Mouse (Mus musculus): ENCODE results near the gene Bri3.

Gene Bri3

DNA sequence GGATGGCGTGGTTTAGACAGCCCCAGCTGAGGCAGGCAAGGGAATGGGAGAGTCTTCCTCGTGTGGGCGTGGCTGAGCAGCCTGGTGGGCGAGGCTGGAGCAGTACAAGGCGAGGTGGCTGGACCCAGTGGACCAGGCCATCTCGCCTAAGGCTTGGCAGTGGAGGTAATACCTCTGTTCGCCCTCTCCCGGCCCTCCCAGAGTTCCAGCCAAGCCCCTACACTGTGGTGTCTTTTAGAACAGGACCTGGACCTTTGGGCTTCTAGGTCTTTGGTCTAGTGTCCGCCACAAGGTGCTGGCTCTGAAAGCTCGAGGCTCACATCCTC lies 114.3 kb downstream of the Bri3 start:
- no peak for DNase-seq (ENCODE audit: low spot score)

DNA sequence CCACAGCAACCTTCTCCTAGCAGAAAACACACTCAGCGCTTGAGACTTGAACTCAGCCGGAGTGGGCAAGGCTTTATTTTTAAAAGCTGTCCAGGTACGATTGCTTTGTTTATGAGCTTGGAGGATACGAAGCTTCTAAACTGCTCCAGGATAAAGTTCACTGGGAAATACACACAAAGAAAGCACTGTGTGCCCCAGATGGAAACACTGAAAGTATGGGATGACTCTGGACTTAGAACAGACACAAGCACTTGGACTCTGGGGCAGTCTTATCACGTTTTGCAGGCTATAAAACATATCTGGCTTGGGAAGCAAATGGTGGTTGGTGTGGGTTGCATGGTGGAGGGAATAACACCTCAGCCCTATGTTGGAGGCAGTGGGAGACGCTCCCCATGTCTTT lies 115.6 kb downstream of the Bri3 start:
- DNase-seq (ENCODE audit: low spot score), result no peak

DNA sequence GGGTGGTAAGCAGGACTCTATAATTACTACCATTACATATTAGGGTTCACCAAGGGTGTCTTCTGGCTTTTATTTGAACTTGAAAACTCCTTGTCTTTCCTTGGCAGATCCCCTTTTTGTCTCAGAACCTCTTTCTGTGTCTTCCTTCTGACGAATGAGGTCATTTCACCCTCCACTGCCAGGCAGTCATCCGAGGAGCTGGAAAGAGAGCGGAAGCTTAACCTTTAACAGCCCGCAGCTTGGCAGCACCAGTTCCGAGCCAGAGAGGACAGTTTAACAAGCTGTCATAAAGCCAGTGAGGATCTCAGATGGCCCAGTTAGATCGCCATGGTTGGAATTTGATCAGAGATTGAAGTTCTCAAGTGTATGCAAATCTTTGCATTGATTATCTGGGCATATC lies 116.1 kb downstream of the Bri3 start:
- no peak for DNase-seq (ENCODE audit: low spot score)

DNA sequence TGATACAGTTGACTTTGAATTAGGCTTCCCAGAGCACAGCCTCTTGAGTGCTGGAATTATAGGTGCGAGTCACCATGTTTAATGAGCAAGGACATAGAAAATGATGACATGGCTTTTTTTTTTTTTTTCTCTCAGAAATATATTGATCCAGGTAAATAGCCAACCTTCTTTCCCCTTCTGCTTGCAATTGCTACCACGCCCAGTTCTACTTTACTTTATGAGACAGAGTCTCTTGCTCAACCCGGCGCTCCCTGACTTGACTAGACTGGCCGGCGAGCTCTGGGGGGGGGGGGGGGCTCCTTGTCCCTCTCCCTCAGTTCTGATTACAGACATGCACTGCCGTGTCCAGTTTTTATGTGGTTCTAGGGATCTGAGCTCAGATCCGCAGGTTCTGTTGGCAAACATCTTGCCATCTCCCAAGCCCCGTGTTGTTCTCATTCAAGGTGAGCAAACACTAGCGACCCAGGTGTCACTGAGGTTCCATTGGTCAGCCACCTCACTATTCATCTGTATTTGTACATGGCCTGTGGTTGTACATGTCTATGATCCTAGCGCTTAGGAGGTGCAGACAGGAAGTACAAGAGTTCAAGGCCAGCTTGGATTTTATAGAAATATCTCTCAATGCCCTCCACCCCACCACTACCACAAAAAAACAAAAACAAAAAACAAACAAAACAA lies 120.6 kb downstream of the Bri3 start:
- DNase-seq (ENCODE audit: low spot score), result no peak

DNA sequence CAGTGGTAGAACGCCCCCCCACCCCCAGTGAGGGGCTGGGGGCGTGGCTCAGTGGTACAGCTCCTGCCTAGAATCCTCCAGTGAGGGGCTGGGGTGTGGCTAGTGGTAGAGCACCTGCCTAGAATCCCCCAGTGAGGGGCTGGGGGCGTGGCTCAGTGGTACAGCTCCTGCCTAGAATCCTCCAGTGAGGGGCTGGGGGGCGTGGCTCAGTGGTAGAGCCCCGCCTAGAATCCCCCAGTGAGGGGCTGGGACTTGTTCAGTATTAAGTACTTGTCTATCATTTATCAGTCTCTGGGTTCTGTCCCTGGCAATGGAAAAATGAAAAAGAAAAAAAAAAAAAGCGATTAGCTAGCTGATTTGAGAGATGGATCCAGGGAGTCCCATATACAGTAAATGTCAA lies 122.3 kb downstream of the Bri3 start:
- peak; percentile 38 for DNase-seq (ENCODE audit: low spot score)

DNA sequence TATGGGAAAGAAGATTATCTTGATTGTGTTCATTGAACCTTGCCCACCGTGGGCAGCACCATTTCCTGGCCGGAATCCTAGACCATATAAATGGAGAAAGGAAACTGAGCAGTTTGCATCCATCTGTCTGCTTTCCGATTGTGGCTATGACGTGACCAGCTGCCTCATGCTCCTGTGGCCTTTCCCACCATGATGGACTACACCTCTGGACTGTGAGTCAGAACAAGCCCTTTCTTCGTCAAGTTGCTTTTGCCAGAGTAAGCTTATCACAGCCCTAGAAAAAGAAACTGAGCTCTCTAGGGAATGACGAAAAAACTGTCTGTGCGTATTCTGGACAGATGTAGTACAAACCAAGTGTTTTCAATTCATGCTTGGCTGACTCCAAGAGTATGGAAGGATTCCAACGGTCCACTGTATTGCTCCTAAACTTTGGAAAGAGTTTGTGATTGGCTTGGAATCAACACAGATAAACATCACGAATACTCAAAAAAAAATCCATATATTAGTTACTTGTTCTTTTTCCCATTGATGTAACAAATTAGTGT lies 124.5 kb downstream of the Bri3 start:
- DNase-seq (ENCODE audit: low spot score), result no peak

DNA sequence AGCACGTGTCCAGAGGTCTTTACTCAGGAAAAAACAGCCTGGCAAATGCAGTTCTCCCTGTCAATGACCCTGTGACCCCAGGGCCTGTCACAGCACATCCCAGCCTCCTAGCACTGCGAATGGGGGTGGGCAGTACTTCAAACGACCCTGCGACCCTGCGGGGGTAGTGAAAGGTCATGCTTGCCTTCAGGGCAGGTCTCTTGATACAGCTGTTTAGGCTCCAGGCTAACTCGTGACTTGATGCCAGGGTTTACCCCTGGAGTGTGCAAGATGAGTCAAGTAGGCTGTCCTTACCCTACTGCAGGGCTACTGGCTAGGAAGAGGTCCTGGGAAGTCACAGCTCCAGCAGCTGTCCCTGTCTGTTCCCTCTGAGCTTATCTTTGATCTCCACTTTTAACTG lies 126.7 kb downstream of the Bri3 start:
- DNase-seq (ENCODE audit: low spot score), result no peak

DNA sequence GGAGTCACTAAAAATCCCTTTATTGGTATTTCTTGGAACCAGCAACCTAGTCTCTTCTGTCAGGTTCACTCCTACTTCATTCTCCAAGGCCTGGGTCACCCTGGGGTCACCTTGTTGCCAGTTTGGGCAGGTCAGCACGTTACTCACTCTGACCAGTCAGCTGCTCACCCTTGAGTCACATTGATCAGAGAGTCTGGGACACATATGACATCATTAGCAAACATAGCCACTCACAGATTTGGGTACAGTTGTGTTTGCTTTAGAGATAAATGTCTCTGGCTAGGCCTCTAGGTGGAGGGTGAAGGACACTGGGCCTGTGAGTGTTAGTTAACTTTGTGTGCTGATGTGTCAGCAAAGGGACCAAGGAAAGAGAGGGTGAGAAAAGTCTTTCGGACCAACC lies 127.9 kb downstream of the Bri3 start:
- no peak for DNase-seq (ENCODE audit: low spot score)

DNA sequence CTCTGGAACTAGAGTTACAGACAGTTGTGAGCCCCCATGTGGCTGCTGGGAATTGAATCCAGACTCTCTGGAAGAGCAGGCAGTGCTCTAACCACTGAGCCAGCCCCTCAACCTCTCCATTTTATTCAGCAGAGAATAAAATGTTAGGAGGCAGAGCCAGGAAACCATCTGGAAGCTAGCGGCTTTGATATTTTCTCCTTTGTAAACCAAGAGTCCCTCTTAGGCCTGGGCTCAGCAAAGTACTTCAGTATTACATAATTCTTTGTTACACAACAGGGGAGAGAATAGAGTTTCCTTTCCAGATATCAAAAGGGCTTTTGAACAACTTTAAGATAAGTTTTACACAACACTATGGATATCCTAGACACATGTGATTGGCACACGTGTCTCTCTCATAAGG lies 128.6 kb downstream of the Bri3 start:
- no peak for DNase-seq (ENCODE audit: low spot score)

DNA sequence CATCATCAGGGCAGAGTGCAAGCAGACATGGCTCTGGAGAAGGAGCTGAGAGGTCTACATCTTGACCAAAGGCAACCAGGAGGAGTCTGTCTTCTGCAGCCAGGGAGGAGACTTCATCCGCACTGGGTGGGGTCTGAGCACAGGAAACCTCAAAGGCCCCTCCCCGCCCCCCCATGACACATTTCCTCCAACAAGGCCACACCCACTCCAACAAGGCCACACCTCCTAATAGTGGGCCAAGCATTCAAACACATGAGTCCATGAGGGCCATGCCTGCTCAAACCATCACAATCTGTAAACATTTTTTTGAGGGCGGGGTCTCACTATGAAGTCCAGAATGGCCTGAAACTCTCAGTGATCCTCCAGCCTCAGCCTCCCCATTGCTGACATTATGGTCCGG lies 135.2 kb downstream of the Bri3 start:
- DNase-seq (ENCODE audit: low spot score), result no peak

DNA sequence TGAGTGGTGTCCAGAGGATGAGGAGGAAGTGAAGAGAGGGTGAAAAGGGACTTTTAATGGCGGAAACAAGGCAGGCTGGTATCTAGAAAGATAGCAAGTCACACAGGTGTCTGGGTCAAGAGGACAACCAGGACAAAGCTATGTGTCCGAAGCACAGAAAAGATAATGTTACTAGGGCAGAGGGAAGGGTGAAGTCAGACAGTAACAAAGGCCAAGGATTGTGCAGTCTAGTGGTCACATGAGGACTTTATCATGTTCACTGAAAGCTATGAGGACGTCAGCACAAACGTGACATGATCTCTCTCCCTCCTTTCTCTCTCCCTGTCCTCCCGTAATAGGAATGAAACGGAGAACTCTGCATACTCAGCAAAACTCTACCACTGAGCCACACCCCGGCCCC lies 136.5 kb downstream of the Bri3 start:
- no peak for DNase-seq (ENCODE audit: low spot score)

DNA sequence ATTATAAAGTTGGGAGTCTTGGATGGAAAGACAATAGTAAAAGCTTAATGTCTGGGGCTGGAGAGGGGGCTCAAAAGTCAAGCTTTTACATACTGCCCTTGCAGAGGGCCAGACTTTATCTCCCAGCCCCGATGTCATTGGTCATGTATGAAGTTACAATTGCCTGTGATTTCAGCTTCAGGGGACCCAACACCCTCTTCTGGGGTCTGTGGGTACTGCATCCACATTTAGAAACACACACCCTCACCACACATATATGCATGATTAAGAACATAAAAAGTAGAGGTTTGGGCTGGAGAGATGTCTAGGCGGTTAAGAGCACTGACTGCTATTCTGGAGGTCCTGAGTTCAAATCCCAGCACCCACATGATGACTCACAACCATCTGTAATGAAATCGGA lies 137.5 kb downstream of the Bri3 start:
- no peak for DNase-seq (ENCODE audit: low spot score)

DNA sequence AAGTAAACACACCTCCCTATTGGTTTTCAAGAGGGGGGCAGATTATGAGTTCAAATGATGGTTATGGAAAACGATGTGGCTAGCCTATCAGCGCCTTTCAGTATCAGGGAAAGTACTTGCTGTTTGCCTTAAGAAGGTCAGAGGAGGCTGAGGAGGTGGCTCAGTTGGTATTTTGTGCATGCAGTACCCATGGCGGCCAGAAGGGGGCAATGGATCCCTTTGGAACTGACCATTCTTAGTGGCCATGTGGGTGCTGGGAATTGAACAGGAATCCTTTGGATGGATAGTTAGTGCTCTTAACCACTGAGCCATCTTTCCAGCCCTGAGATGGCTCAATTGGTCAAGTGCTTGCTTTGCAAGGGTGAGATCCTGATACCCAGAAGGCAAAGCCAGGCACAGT lies 139.7 kb downstream of the Bri3 start:
- DNase-seq (ENCODE audit: low spot score), result peak; percentile 39

DNA sequence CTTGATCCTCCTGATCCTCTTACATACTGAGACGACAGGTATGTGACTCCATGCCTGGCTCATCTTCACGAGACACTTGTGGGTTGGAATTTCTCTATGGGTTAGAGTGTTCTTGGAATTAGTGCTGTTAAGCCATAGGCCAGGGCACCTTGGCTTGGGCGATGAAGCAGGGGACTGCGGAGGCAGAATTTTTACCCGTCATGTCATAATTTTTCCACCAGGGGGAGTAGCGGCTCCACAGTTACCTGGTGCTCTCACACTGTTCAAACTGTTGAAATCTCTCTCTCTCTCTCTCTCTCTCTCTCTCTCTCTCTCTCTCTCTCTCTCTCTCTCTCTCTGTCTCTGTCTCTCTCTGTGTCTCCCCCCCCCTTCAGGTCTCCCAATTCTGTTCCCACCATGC lies 143.6 kb downstream of the Bri3 start:
- DNase-seq (ENCODE audit: low spot score), result peak; percentile 19

DNA sequence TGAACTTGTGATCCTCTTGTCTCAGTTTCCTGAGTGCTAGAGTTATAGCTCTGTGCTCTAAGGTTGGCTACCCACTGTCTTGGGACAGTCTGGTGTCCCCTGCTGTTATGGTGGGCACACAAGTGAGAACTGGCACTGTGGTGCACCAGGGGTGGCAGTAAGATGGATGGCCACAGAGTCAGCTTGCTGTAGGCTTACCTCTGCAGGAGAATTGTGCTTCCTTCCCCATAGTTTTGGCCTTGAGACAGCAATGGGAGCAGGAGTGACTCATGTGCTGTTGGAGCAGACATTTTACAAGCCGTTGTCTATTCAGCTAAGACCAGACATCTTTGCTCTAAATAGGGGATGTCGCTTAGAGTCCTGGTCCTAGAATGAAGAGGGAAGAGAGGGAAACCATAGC lies 149.9 kb downstream of the Bri3 start:
- DNase-seq (ENCODE audit: low spot score), result no peak

DNA sequence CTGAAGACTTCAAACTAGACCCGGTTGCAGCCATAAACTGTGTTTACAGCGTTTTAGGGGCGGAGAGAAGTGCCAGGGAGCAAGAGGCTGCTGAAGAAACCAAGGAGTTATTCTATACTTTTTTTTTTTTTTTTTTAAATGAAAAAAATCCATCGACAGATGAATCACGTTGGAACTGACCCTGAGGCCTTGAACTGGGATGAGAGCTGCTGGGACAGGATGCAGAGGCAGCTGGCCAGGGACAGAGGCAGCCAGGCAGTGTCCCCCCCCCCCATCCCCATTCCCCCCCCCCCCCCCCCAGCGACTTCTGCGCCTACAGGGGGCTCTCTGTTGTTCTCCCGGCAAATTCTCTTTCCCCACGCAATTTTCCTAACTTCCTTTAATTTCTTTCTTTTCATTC lies 153.3 kb downstream of the Bri3 start:
- no peak for DNase-seq (ENCODE audit: low spot score)

DNA sequence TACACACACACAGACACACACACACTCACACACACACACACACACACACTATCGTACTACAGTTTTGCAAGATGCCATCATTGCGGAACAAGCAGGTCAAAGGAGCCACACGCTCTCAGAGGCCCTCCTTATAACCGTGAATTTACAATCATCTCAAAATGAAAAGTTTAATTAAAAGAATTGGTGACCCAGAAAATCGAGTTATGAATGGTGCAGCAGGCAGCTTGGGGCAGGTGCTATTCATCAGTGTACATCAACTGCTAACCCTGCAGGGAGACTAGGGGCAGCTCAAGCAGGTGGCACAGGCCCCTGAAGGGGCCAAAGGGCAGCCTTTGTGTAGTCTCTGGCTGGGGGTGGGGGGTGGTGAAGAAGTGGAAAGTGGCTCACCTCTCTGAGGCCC lies 156.6 kb downstream of the Bri3 start:
- no peak for DNase-seq (ENCODE audit: low spot score)

DNA sequence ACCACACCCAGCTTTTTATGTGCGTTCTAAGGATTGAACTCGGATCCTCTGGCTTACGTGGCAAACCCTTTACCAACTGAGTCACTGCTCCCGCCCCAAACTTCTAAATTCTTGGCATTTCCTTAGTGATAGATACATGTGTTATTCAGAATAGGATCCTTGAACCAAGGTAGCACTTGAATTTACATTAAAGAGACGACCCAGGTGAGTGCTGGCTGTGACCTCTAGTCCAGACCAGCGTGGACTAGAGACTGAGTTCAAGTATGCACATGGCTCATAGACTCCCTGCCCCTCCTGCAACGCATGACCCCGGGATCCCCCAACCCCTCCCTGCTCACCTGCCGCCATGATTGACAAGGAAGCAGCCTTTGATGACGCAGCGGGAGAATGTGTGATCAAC lies 162.0 kb downstream of the Bri3 start:
- DNase-seq (ENCODE audit: low spot score), result no peak

DNA sequence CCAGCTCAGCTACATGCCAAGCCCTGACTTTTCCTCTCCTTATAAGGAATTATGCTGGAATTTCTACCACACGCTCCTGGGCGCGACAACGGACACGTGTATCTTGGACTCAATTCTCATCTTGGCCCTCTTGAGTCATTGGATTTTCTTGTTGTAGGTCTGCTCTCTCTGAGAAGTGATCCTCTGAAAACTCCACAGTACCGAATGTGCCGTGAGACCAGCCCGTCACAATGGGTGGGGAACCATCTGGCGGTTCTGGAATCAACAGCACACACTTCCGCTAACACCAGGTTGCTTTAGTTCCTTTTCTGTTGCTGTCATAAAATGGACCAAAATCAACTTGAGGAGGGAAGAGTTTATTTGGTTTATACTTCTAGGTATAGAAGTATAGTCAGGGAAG lies 166.4 kb downstream of the Bri3 start:
- DNase-seq (ENCODE audit: low spot score), result no peak

DNA sequence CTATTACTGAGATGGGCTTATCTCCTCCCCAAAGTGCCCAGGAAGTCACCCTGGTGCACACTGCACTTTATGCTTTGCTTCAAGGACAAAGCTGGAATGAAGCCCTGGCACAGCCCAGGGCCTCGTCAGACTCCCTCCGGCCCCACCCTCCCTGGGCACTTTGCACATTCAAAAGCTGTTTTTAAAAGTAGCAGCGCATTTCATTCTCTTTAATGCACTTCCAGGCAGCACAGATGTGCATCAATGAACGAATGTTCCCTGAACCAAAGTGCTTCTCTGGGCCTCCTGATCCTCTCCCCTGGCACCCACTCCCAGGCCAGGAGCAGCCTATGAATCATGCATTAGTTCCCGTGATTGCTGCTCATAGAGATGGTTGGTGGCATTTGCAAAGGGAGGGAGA lies 167.5 kb downstream of the Bri3 start:
- DNase-seq (ENCODE audit: low spot score), result no peak

DNA sequence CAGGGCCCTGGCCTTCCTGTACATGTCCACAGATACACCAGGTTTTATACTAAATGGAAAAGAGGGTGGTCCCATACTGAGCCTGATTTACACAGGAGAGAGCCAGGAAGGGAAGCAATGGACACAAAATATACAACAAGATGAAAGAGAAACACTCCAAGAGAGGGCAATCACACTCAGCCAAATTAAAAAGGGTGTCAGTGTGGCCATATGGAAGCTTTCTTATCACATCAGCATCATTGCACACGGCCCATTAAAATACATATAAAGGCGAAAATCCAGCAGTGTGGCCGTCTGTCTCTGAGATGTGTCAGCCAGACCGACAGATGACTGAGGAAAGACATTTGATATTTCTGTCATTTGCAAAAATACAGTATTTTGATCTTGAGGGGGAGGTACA lies 168.5 kb downstream of the Bri3 start:
- DNase-seq (ENCODE audit: low spot score), result no peak

DNA sequence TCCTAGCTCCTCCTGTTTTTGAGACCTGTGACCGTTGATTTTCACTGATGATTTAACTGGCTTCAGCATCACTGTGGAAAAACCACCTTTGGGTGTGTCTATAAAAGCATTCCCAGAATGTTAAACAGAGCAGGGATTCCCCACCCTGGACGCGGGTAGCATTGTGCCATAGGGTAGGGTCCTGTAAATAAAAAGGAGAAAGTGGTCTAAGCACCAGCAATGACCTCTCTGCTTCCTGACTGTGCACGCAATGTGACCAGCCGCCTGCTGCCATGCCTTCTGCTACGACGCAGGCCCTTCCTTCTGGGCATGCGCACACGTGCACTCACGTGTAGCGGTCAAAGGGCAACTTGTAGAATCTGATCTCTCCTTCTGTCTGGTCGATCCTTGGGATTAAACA lies 174.2 kb downstream of the Bri3 start:
- DNase-seq (ENCODE audit: low spot score), result no peak

DNA sequence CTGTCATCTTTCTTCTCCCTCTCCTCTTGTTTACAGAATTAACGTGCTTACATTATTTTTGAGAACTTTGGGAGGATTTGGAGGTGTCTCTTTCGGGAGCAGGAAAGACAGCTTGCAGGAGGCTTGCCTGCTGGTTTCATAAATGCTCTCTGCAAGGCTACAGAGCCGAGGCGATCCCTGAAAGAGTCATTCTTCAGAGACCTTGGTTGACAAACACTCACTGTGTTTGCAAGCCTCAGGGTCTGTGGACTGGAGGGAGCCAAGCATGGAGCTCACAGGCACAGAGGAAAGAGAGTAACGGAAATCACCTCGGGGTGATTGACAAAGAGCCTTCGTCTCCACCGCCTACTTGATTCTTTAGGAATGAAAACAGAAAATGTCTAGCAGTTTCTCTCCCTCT lies 175.8 kb downstream of the Bri3 start:
- no peak for DNase-seq (ENCODE audit: low spot score)

DNA sequence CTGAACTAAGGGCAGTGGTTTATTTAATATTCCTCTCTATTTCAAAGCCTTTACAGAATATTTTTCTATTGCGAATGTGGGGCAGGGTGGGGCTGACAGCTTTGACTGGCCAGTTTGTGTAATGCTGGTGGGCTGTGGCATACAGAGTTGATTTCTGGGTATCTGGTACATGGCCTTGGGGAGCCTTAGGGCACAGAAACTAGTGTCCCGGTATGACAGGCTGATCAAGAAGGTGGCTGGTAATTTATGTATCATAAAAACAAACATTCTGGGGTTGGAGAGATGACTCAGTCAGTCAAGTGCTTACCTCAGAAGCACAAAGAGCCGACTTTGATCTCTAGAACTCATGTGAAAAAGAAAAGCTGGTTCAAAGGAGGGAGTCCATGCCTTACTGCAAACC lies 182.5 kb downstream of the Bri3 start:
- no peak for DNase-seq (ENCODE audit: low spot score)

DNA sequence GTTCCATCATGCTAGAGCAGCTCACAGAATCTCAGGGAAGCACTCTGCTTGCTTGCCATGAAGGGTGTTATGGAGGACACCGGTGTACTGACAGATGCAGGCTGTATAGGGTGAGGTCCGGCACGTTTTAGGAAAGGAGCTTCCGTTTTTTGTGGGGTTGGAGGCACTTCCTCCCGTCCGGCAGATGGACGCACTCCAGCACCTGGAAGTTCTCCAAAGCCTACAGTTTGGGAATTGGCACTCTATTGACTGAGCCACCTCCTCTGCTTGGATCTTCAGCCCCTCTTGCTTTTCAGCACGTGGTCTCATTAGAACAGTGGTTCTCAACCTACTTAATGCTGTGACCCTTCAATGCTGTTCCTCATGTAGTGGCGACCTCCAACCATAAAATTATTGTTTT lies 183.6 kb downstream of the Bri3 start:
- DNase-seq (ENCODE audit: low spot score), result no peak

Data from testis, postnatal 14 days (tissue).